Mouse (Mus musculus) lung, adult 2 months (tissue): ENCODE results near the gene Fgf11.

Experiments used
- CTCF ChIP-seq: fragments of 200-500 bp; IDR thresholded peaks from 2 replicates; pipeline ENCODE4 v1.5.1; 2011; ENCODE audit warnings: mild to moderate bottlenecking, low read length, control low read depth; ENCODE audit not compliant: insufficient read depth
- POLR2A ChIP-seq: fragments of 200-500 bp; IDR thresholded peaks from 2 replicates; pipeline ENCODE4 v1.6.1; 2011; ENCODE audit warnings: low read depth, mild to moderate bottlenecking, control low read depth, low read length, borderline replicate concordance; ENCODE audit errors: extremely low read depth

- TF ChIP-seq CTCF: no peak
- TF ChIP-seq POLR2A: no peak
These were observed 2.1 kb downstream of the Fgf11 start for GRCm38 (mm10) chr11:69799394-69800137.
